Mouse (Mus musculus): Measurements from ENCODE around the gene AC134908.4.

The AC134908.4 gene

GRCm38 (mm10) chr17:25795609-25796092 is at the start of gene AC134908.4:
Gene AC134908.4 (minus strand): TSS chr17:25795659.
- peak; percentile 83 to 85 for DNase-seq (ENCODE audit: low spot score in 2 of 2)

DNA sequence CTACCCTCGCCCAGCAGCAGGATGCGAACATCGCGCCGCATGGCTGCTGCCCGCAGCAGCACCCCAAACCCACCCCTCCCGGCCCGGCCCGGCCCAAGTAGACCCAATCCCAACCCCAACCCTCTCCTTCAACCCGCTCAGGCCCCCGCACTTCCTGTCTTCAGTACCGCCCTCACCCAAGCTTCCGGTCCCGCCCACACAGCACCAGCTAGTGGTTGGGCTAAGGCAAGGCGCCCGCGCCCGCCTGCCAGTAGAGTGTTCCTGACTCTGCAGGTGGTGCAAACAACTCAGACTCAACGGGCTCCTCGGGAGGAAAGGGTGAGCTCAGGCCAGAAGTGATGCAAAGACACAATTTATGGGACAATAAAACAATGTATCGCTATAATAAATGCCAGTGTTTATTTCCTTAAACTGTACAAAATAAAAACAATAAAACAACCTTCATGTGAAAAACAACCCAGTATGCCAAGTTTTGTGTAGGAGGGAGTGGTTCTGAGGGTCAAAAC is 49.0 kb upstream of the AC134908.4 start, which contains the start of gene Rhot2:
Gene Rhot2 (minus strand): TSS at position 456 of the 506 bp plus-strand sequence.
- DNase-seq (ENCODE audit: low spot score in 2 of 2), result peak; percentile 97 to 98

DNA sequence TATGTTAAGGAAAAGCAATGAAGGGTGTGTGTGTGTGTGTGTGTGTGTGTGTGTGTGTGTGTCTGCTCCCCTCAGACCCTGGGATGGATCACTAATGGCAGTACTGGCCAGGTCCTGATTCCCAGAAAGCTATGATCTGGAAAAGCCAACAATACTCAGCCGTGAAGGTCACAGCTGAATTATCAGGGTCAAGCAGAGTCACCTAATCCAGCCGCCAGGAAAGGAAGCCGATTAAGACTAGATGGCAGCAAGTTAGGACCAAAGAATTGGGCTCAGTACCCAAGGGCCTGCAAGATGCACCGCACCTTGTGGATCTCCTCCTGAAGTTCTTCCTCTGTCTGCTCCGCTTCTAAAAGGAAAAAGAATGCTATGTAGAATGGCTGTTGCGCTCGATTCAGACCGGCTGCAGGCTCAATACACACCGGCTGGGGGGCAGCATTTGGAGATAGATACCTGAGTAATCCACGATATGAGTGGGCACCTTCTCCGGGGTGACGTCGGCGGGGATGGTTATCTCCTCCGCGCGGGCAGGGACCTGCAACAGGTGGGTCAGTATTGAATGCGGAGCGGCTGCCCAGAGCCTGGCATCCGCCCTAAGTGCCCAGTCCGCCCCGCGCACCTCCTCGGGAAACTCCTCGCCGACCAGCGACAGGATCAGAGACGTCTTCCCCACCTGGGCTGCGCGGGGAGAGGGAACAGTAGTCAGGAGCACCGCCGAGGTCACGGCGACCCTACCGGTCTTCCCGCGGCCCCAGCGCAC is 48.4 kb upstream of the AC134908.4 start:
- no peak for DNase-seq (ENCODE audit: low spot score in 2 of 2)

- no peak for DNase-seq (ENCODE audit: low spot score in 2 of 2)
Measured at GRCm38 (mm10) chr17:25843122-25843521, 47.7 kb upstream of the AC134908.4 start.

DNA sequence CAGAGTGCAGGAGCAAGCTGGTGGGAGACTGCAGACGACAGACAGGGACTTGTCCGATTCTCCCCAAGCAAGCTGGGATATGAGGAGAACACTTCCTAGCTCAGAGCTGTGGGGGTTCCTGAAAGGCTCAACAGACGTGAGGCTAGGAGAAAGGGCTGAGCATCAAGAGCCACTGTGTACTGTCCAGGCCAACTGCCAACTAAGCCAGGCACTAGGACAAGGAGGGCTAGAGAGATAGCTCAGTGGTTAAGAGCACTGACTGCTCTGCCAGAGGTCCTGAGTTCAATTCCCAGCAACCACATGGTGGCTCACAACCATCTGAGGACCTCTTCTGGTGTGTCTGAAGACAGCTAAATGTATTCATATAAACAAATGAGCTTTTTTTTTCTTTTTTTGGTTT is 47.0 kb upstream of the AC134908.4 start:
- no peak for DNase-seq (ENCODE audit: low spot score in 2 of 2)

DNA sequence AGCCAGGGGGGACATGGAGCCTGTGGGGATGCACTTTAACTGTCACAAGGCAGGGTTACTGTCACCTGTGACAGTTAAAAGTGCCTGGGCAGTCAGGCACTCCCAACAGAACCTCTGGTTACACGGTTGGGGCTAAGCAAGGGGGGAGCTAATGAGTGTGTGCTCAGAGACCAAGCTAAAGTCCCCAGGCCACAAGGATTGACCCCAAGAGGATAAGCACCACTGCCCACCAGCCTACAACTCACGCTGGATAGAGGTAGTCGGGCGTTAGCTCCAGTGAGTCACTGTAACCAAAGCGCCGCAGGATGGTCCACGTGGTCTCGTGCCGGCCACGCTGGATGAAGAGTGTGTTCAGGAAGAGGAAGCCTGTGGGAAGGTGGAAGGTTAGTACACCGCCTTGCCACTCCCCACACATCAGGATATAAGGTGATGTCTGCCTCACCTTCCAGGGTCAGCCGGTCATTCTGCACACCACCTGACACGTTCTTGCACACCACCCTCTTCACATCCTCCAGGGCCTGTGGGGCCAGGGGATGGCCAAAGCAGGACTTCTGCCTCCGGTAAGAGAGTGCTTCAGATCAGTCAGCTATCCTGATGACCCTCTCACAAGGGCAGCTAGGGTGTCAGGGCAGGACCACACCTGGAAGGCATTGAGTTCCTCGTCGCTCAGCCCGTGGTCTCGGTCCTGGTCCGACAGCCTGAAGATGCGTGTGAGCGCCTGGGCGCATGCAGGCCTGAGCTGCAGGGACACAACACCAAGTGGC is 45.8 kb upstream of the AC134908.4 start, which contains the start of gene Gm20683:
Gene Gm20683 (minus strand): TSS at position 647 of the 764 bp plus-strand sequence.
- peak in 1 of 2 experiments; percentile 38 for DNase-seq (ENCODE audit: low spot score in 2 of 2)

DNA sequence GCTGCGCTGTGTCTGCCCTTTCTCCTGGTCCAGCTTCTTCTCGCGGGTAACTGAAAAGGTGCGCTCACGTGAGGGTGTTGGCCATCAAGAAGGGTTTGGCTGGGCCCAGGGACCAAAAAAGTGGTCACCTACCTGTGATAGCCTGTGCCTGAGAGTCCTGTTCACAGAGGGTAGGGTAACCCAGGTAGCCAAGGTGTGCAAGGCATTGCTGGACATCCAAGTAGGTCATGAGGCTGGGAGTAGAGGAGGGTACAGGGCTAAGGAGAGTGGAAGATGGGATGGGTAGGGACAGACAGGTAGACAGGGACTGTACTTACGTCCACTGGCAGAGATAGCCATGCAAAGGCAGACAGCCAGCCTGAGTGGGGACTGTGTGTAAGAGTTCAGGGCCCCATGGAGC is 45.1 kb upstream of the AC134908.4 start:
- DNase-seq (ENCODE audit: low spot score in 2 of 2), result no peak

- DNase-seq (ENCODE audit: low spot score in 2 of 2), result no peak
Measured at GRCm38 (mm10) chr17:25839455-25840235, 44.2 kb upstream of the AC134908.4 start.

DNA sequence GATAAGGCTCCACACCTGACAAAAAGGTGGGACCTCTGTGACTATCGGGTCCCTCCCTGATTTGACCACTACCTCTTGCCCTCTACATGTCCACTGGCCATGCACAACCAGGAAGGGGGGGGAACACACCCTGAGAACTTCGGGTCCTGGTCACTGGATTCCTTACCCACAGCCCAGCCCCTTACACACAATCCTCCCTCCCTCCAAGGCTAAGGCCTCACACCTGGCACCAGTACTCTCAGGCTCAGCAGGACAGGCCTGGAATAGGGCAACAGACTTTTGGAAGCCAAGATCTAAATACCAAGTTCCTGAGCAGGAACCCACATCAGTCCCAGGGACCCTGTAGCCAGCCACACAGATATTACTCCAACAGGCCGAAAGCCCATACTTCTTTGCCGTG is 43.4 kb upstream of the AC134908.4 start:
- no peak for DNase-seq (ENCODE audit: low spot score in 2 of 2)

- peak in 1 of 2 experiments; percentile 59 for DNase-seq (ENCODE audit: low spot score in 2 of 2)
Measured at GRCm38 (mm10) chr17:25837533-25837932, 42.1 kb upstream of the AC134908.4 start.

- DNase-seq (ENCODE audit: low spot score in 2 of 2), result peak; percentile 94
Measured at GRCm38 (mm10) chr17:25837076-25837410, 41.6 kb upstream of the AC134908.4 start, which contains the start of gene Rhbdl1. Gene Rhbdl1 (minus strand): TSS chr17:25837295.

DNA sequence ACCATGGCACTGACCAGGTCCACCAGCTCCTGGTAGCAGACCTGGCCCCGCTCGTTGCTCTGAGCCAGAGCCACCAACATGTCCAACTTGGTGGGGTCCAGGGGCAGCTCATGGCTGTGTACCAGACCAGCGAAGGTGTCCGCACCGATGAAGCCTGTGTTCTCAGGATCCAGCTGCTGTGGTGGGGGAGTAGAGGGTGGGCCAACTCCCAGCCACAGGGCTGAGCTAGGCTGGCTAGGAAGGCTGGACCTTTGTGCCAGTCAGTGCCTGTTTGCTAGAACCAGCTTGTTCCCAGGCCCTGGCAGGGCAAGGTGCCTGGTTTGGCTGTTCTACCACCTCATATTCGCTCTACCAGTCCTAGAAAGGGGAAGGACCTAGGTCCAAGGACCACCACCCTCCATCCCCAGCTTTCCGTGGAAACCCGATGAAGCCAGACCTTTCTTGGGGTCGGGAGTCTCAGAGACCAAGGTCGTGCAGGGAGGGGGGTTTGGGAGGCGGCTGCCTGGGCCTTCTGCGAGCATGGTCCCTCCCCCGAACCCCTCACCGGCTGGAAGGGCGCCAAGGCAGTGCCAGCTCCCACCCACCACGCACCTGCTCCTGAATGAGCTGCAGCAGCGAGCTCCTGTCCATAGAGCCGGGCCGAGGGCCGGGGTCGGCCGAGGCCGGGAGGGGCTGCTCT is 41.1 kb upstream of the AC134908.4 start:
- DNase-seq (ENCODE audit: low spot score in 2 of 2), result peak in 1 of 2 experiments; percentile 63

DNA sequence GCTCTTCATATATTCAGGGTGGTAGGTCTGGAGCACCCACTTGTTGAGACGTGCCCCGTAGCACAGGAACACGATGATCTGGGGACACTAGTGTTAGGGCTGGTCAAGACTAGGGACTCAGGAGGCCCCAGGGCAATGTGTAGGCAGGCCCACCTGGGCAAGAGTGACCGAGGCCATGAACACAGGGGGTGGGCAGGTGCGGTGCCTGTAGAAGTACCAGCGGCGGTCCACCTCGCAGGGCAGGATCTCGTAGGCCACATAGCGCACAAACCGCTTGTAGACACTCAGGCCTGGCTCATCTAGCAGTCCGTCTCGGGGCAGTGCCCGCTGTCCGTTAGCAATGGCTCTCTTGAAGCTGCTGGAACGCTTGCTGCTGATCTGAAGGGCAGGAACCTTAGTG is 40.4 kb upstream of the AC134908.4 start:
- peak in 1 of 2 experiments; percentile 65 for DNase-seq (ENCODE audit: low spot score in 2 of 2)

- peak in 1 of 2 experiments; percentile 53 for DNase-seq (ENCODE audit: low spot score in 2 of 2)
Measured at GRCm38 (mm10) chr17:25835301-25835700, 39.8 kb upstream of the AC134908.4 start.

- DNase-seq (ENCODE audit: low spot score in 2 of 2), result peak in 1 of 2 experiments; percentile 61
Measured at GRCm38 (mm10) chr17:25834595-25835222, 39.2 kb upstream of the AC134908.4 start.

DNA sequence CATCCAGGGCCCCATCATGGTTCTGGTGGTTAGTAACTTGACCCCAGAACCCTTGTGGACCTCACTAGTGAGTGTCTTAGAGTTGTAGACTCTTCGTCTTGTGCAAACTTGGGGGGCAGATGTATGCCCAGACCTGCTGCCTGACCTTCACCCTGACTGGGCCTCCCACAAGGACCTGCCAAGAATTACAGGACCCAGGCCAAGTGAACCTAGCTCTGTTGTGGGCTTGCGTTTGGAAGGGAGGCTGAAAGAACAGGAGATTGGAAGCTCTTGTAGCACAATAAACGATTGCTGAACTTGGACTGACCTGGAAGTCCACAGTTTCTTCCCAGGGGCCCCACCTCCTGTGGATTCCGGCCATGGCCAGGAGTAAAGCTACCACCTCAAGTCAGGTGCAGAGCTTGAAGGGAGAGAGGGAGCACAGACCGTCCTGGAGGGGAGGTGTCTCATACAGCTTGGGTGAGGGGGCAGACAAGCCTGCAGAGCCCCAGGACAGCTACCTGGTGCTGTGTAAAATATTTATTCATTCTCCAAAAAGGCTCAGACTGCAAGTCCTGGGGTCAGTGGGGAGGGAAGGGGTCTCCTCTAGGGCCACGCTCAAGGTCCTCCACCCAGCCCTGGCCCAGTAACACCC is 38.6 kb upstream of the AC134908.4 start:
- no peak for DNase-seq (ENCODE audit: low spot score in 2 of 2)

- peak; percentile 90 to 94 for DNase-seq (ENCODE audit: low spot score in 2 of 2)
Measured at GRCm38 (mm10) chr17:25833291-25833663, 37.8 kb upstream of the AC134908.4 start, which contains the start of gene Stub1. Gene Stub1 (minus strand): TSS chr17:25833404.

DNA sequence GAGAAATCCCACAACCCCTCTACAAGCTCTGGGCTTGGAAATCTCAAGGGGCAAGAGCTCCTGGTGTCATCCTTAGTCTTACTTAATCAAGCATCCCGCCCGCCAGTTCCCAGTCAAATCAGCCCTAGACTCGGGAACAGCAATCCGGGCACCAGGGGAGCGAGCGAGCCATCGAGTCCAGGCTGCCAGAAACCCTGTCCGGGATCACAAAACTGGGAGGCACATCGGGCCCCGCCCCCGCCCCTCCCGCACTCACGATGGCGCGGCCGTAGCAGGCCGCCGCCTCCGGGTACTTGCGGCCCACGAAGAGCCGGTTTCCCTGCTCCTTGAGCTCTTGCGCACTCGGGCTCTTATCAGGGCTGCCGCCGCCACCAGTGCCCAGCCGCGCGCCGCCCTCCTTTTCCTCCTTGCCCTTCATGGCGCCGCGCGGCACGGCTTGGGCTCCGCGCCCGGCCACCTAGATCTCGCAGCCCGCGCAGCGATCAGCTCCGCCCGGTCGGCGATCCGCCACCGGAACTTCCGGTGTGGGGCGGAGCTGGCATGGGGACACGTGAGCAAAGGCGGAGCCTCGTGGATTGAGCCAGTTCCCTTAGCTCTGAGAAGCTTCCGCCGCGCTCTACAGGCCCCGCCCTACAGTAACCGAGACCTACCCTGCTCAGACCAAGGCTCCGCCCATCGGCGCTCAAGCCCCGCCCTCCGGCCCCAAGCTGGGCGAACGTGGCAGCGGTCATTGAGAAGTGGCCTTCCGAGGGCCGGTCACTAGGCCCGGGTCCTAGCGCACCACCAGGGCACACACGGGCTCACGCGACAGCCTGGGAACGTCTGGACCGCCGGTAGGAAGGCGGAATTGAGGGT is 37.2 kb upstream of the AC134908.4 start:
- DNase-seq (ENCODE audit: low spot score in 2 of 2), result peak; percentile 99
